Mouse (Mus musculus): Measurements from ENCODE around the gene Zc3h7b.

Gene Zc3h7b

GRCm38 (mm10) chr15:81797861-81798260, 53.0 kb downstream of the Zc3h7b start:
- no peak for DNase-seq

GRCm38 (mm10) chr15:81798421-81798820, 53.6 kb downstream of the Zc3h7b start:
- DNase-seq = no peak

- DNase-seq = no peak
Observed at GRCm38 (mm10) chr15:81800391-81800790, 55.5 kb downstream of the Zc3h7b start.

- peak; percentile 100 for DNase-seq
Observed at GRCm38 (mm10) chr15:81802001-81802890, 57.4 kb downstream of the Zc3h7b start, which contains the start of gene Tef. Gene Tef, plus strand, starts transcription at chr15:81802421.

- DNase-seq = peak; percentile 70
Observed at GRCm38 (mm10) chr15:81802941-81803351, 58.1 kb downstream of the Zc3h7b start.

- no peak for DNase-seq
Observed at GRCm38 (mm10) chr15:81803425-81803951, 58.6 kb downstream of the Zc3h7b start.

- DNase-seq = no peak
Observed at GRCm38 (mm10) chr15:81804172-81804571, 59.3 kb downstream of the Zc3h7b start.

- no peak for DNase-seq
Observed at GRCm38 (mm10) chr15:81804883-81805282, 60.0 kb downstream of the Zc3h7b start.

GRCm38 (mm10) chr15:81805624-81806023, 60.8 kb downstream of the Zc3h7b start:
- DNase-seq = peak; percentile 84

GRCm38 (mm10) chr15:81806621-81807404, 62.0 kb downstream of the Zc3h7b start:
- DNase-seq = peak; percentile 45

GRCm38 (mm10) chr15:81808799-81809198, 63.9 kb downstream of the Zc3h7b start:
- no peak for DNase-seq

GRCm38 (mm10) chr15:81809550-81809949, 64.7 kb downstream of the Zc3h7b start:
- no peak for DNase-seq

- peak; percentile 93 for DNase-seq
Observed at GRCm38 (mm10) chr15:81810150-81810549, 65.3 kb downstream of the Zc3h7b start.

GRCm38 (mm10) chr15:81810671-81811598, 66.1 kb downstream of the Zc3h7b start:
- DNase-seq = peak; percentile 100

- peak; percentile 86 for DNase-seq
Observed at GRCm38 (mm10) chr15:81811599-81811996, 66.7 kb downstream of the Zc3h7b start.

GRCm38 (mm10) chr15:81812287-81812686, 67.4 kb downstream of the Zc3h7b start:
- DNase-seq = no peak

- DNase-seq = no peak
Observed at GRCm38 (mm10) chr15:81812696-81813631, 68.1 kb downstream of the Zc3h7b start.

GRCm38 (mm10) chr15:81813986-81814705, 69.3 kb downstream of the Zc3h7b start:
- DNase-seq = no peak

GRCm38 (mm10) chr15:81814716-81815370, 70.0 kb downstream of the Zc3h7b start:
- DNase-seq = no peak

GRCm38 (mm10) chr15:81818404-81818803, 73.5 kb downstream of the Zc3h7b start:
- no peak for DNase-seq
